Mouse (Mus musculus): ENCODE measurements at regions not wholly inside any gene's neighbourhood (a gene's known extent, or its start where the extent isn't known, plus 50 kb on each side); places are given as distances from the start of the nearest gene placed in this dataset.

GRCm38 (mm10) chr16:73367226-73367840 is 1044.3 kb downstream of the Robo2 start:
- no peak overlapping the region; the same call in 1 of the 2 replicates for H3K4me2 ChIP-seq (replicated peaks; ENCODE audit: low read depth, low read length)
- H3K27ac ChIP-seq (ENCODE audit: low read length), result no peak overlapping the region
- H3K27me3 ChIP-seq (ENCODE audit: control insufficient read depth, insufficient read depth, low read length), result no peaks in the 10 kb centered on the region
- peaks cover 6% of the 10 kb centered on the region; the same call in 1 of the 2 replicates for H3K4me1 ChIP-seq (ENCODE audit: control insufficient read depth, insufficient read depth, low read length)
- 65% methylated on average over 17 of the region's 17 CpGs for WGBS
- no peak overlapping the region for H3K4me3 ChIP-seq (ENCODE audit: low read depth, low read length)
- H3K36me3 ChIP-seq (ENCODE audit: control insufficient read depth, insufficient read depth, low read length), result no peaks in the 10 kb centered on the region
- no peak overlapping the region for H3K9ac ChIP-seq (replicated peaks; ENCODE audit: low read depth, low read length)
- no peak for ATAC-seq (ENCODE audit: insufficient number of reproducible peaks, insufficient read depth, low FRiP score, low read depth)
- H3K9me3 ChIP-seq (ENCODE audit: control insufficient read depth, low read depth, low read length), result no peaks in the 10 kb centered on the region

- no peak for ATAC-seq (ENCODE audit: insufficient number of reproducible peaks, insufficient read depth, low FRiP score, low read depth)
- Histone ChIP-seq H3K4me3 (ENCODE audit: low read depth, low read length) (no peak overlapping the region), H3K4me1 (ENCODE audit: control insufficient read depth, insufficient read depth, low read length) (no peaks in the 10 kb centered on the region), H3K36me3 (ENCODE audit: control insufficient read depth, insufficient read depth, low read length) (no peaks in the 10 kb centered on the region), H3K4me2 (replicated peaks; ENCODE audit: low read depth, low read length) (no peak overlapping the region), H3K9me3 (ENCODE audit: control insufficient read depth, low read depth, low read length) (no peaks in the 10 kb centered on the region), H3K9ac (replicated peaks; ENCODE audit: low read depth, low read length) (no peak overlapping the region), H3K27me3 (ENCODE audit: control insufficient read depth, insufficient read depth, low read length) (no peaks in the 10 kb centered on the region), H3K27ac (ENCODE audit: low read length) (no peak overlapping the region)
- WGBS, result 42% methylated on average over 5 of the region's 5 CpGs
Observed at GRCm38 (mm10) chr16:73350698-73351097, 1042.6 kb downstream of the Robo1 start.

GRCm38 (mm10) chr16:73343941-73344340 is 1035.8 kb downstream of the Robo1 start:
- Histone ChIP-seq H3K9me3 (ENCODE audit: control insufficient read depth, low read depth, low read length) (no peaks in the 10 kb centered on the region), H3K27ac (ENCODE audit: low read length) (no peak overlapping the region), H3K36me3 (ENCODE audit: control insufficient read depth, insufficient read depth, low read length) (no peaks in the 10 kb centered on the region), H3K4me3 (ENCODE audit: low read depth, low read length) (no peak overlapping the region), H3K4me1 (ENCODE audit: control insufficient read depth, insufficient read depth, low read length) (no peaks in the 10 kb centered on the region), H3K27me3 (ENCODE audit: control insufficient read depth, insufficient read depth, low read length) (no peaks in the 10 kb centered on the region), H3K4me2 (replicated peaks; ENCODE audit: low read depth, low read length) (no peak overlapping the region), H3K9ac (replicated peaks; ENCODE audit: low read depth, low read length) (no peak overlapping the region)
- ATAC-seq (ENCODE audit: insufficient number of reproducible peaks, insufficient read depth, low FRiP score, low read depth), result no peak
- 79% methylated on average over 1 of the region's 1 CpGs for WGBS

GRCm38 (mm10) chr16:73343531-73343930 is 1035.4 kb downstream of the Robo1 start:
- ATAC-seq (ENCODE audit: insufficient number of reproducible peaks, insufficient read depth, low FRiP score, low read depth), result no peak
- H3K4me2 ChIP-seq (replicated peaks; ENCODE audit: low read depth, low read length), result no peak overlapping the region
- H3K9me3 ChIP-seq (ENCODE audit: control insufficient read depth, low read depth, low read length), result no peaks in the 10 kb centered on the region
- H3K36me3 ChIP-seq (ENCODE audit: control insufficient read depth, insufficient read depth, low read length), result no peaks in the 10 kb centered on the region
- no peaks in the 10 kb centered on the region for H3K27me3 ChIP-seq (ENCODE audit: control insufficient read depth, insufficient read depth, low read length)
- H3K27ac ChIP-seq (ENCODE audit: low read length), result no peak overlapping the region
- H3K4me3 ChIP-seq (ENCODE audit: low read depth, low read length), result no peak overlapping the region
- no peaks in the 10 kb centered on the region for H3K4me1 ChIP-seq (ENCODE audit: control insufficient read depth, insufficient read depth, low read length)
- no peak overlapping the region for H3K9ac ChIP-seq (replicated peaks; ENCODE audit: low read depth, low read length)
- 74% methylated on average over 3 of the region's 3 CpGs for WGBS

GRCm38 (mm10) chr16:73317644-73318043 is 1009.5 kb downstream of the Robo1 start:
- no peak overlapping the region for H3K27ac ChIP-seq (ENCODE audit: low read length)
- H3K27me3 ChIP-seq (ENCODE audit: control insufficient read depth, insufficient read depth, low read length), result no peaks in the 10 kb centered on the region
- no peaks in the 10 kb centered on the region for H3K9me3 ChIP-seq (ENCODE audit: control insufficient read depth, low read depth, low read length)
- H3K4me1 ChIP-seq (ENCODE audit: control insufficient read depth, insufficient read depth, low read length), result no peaks in the 10 kb centered on the region
- H3K9ac ChIP-seq (replicated peaks; ENCODE audit: low read depth, low read length), result no peak overlapping the region
- H3K4me3 ChIP-seq (ENCODE audit: low read depth, low read length), result no peak overlapping the region
- no peak overlapping the region for H3K4me2 ChIP-seq (replicated peaks; ENCODE audit: low read depth, low read length)
- WGBS, result 90% methylated on average over 2 of the region's 2 CpGs
- no peak for ATAC-seq (ENCODE audit: insufficient number of reproducible peaks, insufficient read depth, low FRiP score, low read depth)
- H3K36me3 ChIP-seq (ENCODE audit: control insufficient read depth, insufficient read depth, low read length), result no peaks in the 10 kb centered on the region

GRCm38 (mm10) chr16:73310096-73310495 is 1002.0 kb downstream of the Robo1 start:
- no peak overlapping the region for H3K9ac ChIP-seq (replicated peaks; ENCODE audit: low read depth, low read length)
- H3K27me3 ChIP-seq (ENCODE audit: control insufficient read depth, insufficient read depth, low read length), result no peaks in the 10 kb centered on the region
- ATAC-seq (ENCODE audit: insufficient number of reproducible peaks, insufficient read depth, low FRiP score, low read depth), result no peak
- no peak overlapping the region for H3K4me3 ChIP-seq (ENCODE audit: low read depth, low read length)
- H3K4me2 ChIP-seq (replicated peaks; ENCODE audit: low read depth, low read length), result no peak overlapping the region
- no peak overlapping the region for H3K27ac ChIP-seq (ENCODE audit: low read length)
- WGBS, result 74% methylated on average over 5 of the region's 5 CpGs
- no peaks in the 10 kb centered on the region for H3K36me3 ChIP-seq (ENCODE audit: control insufficient read depth, insufficient read depth, low read length)
- no peaks in the 10 kb centered on the region for H3K9me3 ChIP-seq (ENCODE audit: control insufficient read depth, low read depth, low read length)
- no peaks in the 10 kb centered on the region for H3K4me1 ChIP-seq (ENCODE audit: control insufficient read depth, insufficient read depth, low read length)

- 33% methylated on average over 11 of the region's 11 CpGs for WGBS
- H3K27ac ChIP-seq (ENCODE audit: low read length), result no peak overlapping the region
- no peaks in the 10 kb centered on the region for H3K36me3 ChIP-seq (ENCODE audit: control insufficient read depth, insufficient read depth, low read length)
- H3K4me2 ChIP-seq (replicated peaks; ENCODE audit: low read depth, low read length), result no peak overlapping the region
- H3K4me1 ChIP-seq (ENCODE audit: control insufficient read depth, insufficient read depth, low read length), result no peaks in the 10 kb centered on the region
- no peaks in the 10 kb centered on the region for H3K27me3 ChIP-seq (ENCODE audit: control insufficient read depth, insufficient read depth, low read length)
- no peak overlapping the region for H3K9ac ChIP-seq (replicated peaks; ENCODE audit: low read depth, low read length)
- no peaks in the 10 kb centered on the region for H3K9me3 ChIP-seq (ENCODE audit: control insufficient read depth, low read depth, low read length)
- ATAC-seq (ENCODE audit: insufficient number of reproducible peaks, insufficient read depth, low FRiP score, low read depth), result no peak
- H3K4me3 ChIP-seq (ENCODE audit: low read depth, low read length), result no peak overlapping the region
Observed at GRCm38 (mm10) chr16:73279951-73280350, 971.8 kb downstream of the Robo1 start.

- no peak overlapping the region for H3K4me3 ChIP-seq (ENCODE audit: low read depth, low read length)
- no peak overlapping the region for H3K9ac ChIP-seq (replicated peaks; ENCODE audit: low read depth, low read length)
- no peak overlapping the region for H3K27ac ChIP-seq (ENCODE audit: low read length)
- no peak overlapping the region for H3K4me2 ChIP-seq (replicated peaks; ENCODE audit: low read depth, low read length)
- no peaks in the 10 kb centered on the region for H3K4me1 ChIP-seq (ENCODE audit: control insufficient read depth, insufficient read depth, low read length)
- ATAC-seq (ENCODE audit: insufficient number of reproducible peaks, insufficient read depth, low FRiP score, low read depth), result no peak
- no peaks in the 10 kb centered on the region for H3K36me3 ChIP-seq (ENCODE audit: control insufficient read depth, insufficient read depth, low read length)
- WGBS, result 80% methylated on average over 1 of the region's 1 CpGs
- H3K9me3 ChIP-seq (ENCODE audit: control insufficient read depth, low read depth, low read length), result peaks cover 4% of the 10 kb centered on the region; the same call in 1 of the 2 replicates
- H3K27me3 ChIP-seq (ENCODE audit: control insufficient read depth, insufficient read depth, low read length), result no peaks in the 10 kb centered on the region
Observed at GRCm38 (mm10) chr16:73259691-73260090, 951.6 kb downstream of the Robo1 start.

GRCm38 (mm10) chr16:73259283-73259682 is 951.2 kb downstream of the Robo1 start:
- no peak overlapping the region for H3K4me2 ChIP-seq (replicated peaks; ENCODE audit: low read depth, low read length)
- no peaks in the 10 kb centered on the region for H3K27me3 ChIP-seq (ENCODE audit: control insufficient read depth, insufficient read depth, low read length)
- no peak for ATAC-seq (ENCODE audit: insufficient number of reproducible peaks, insufficient read depth, low FRiP score, low read depth)
- no peak overlapping the region for H3K9ac ChIP-seq (replicated peaks; ENCODE audit: low read depth, low read length)
- no peak overlapping the region for H3K27ac ChIP-seq (ENCODE audit: low read length)
- peaks cover 4% of the 10 kb centered on the region; the same call in 1 of the 2 replicates for H3K9me3 ChIP-seq (ENCODE audit: control insufficient read depth, low read depth, low read length)
- H3K4me1 ChIP-seq (ENCODE audit: control insufficient read depth, insufficient read depth, low read length), result no peaks in the 10 kb centered on the region
- no peaks in the 10 kb centered on the region for H3K36me3 ChIP-seq (ENCODE audit: control insufficient read depth, insufficient read depth, low read length)
- 91% methylated on average over 3 of the region's 3 CpGs for WGBS
- H3K4me3 ChIP-seq (ENCODE audit: low read depth, low read length), result no peak overlapping the region
